Mouse (Mus musculus) kidney, adult 11 months (tissue): ENCODE measurements around the gene Dkkl1.
"Not testable (repeated sequence)": the region's sequence is repeated elsewhere in the genome, so short reads cannot be mapped to it uniquely, and the experiment has no call there.

Source experiments
- DNase-seq: peaks from one replicate; pipeline ENCODE4 v3.0.0; 2022

Dkkl1 gene

DNA sequence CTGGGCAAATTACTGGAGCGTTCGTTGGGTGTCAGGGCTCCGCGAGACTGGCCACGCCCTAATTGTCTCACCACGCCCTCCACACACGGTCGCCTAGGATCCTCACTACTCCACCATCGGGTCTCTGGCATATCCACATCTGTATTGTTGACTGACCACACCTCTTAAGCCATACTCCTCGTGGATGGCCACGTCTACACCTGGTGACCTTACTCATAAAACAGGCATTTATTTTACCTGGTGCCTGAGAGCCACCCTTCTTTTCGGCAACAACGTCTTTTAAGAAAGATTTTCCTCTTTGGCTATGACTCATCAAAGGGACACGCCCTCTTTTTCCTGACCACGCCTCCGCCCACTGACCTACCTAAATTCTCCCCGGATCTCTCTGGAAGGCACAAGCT lies at the start of gene Dkkl1:
Dkkl1 (minus strand) TSS at position 297 of the 401 bp plus-strand sequence.
- no peak for DNase-seq

DNA sequence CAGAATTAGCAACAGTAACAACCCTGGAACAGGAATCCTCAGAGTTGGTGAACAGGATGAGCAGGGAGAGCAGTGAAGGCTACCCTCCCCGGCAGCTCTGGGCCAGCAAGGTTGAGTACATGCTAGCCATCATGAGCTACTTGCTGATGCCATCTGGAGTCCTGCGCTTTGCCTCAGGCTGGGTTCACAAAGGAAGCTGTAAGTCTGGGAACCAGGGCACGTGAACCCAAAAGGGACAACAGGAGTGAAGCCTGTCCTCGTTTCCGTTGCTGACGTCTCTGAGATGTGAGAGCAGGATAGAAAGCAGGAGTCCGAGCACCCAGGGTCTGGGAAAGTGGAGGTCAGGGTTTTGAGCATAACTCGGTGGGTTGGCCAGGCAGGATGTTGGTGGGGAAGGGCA lies 47.3 kb upstream of the Dkkl1 start:
- no peak for DNase-seq

- no peak for DNase-seq
Measured at GRCm38 (mm10) chr7:45257063-45257840, 45.3 kb upstream of the Dkkl1 start.

DNA sequence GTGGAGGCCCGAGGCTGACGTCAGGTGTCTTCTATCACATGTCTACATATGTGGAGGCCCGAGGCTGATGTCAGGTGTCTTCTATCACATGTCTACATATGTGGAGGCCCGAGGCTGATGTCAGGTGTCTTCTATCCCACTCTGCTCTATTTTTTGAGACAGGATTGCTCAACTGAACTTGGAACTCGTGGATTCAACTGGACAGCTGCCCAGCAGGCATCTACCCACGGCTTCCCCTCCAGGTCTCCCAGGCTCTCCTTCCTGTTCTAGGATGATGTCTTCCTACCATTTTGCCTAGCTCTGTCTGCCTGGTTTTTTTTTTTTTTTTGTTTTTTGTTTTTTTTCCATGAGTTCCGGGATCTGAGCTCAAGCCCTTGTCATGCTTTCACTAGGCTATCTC lies 43.9 kb upstream of the Dkkl1 start:
- not testable (repeated sequence) for DNase-seq

- DNase-seq: no peak
Measured at GRCm38 (mm10) chr7:45253806-45254205, 41.9 kb upstream of the Dkkl1 start.

DNA sequence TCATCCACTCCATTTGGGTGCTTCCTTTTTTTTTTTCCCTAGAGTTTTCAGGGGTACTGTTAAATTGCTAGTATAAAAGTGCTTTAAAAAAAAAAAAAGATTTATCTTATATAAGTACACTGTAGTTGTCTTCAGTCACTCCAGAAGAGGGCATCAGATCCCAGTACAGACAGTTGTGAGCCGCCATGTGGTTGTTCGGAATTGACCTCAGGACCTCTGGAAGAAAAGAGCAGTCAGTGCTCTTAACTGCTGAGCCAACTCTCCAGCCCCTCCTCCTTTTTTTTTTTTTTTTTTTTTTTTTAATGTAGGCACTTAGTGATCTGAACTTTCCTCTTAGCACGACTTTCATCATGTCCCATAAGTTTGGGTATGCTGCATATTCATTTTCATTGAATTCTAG lies 35.7 kb upstream of the Dkkl1 start:
- no peak for DNase-seq

GRCm38 (mm10) chr7:45241389-45241749 lies 29.4 kb upstream of the Dkkl1 start:
- DNase-seq: no peak

DNA sequence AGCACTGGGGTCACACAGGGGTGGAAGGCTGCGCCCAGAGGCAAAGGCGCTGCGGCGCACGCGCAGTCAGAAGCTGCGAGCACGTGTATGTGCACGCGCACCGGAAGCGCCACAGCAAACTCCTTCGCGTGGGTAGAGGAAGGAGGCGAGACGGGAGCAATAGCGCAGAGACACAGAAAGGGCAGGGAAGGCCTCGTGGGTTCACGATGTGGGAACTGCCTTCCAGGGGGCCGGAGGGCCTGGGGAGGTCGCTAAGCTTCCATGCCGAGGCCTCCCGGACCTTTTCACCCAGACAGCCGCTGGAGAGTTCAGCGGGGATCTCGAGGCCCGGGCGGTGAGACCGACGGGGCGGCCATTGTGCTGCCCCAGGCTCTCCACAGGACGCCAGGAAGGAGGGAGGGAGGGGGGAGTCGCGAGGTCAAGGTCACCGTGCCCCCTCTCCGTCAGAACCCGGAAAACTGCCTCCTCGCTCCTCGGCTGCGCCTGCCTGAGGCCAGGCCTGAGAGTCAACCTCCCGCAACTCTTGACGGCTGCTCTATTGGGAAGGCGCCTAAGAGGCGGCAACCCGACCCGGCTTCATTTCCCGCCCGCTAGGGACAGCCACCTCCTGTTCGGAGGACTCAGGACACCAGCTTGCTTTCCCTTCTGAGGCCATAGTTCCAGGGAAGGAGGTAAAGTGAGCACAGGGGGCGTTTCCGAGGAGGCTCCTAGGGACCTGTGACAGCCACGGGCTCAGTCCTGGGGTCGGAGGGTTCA lies 28.9 kb upstream of the Dkkl1 start, which contains the start of gene Slc6a16:
Slc6a16 (plus strand) TSS at position 453 of the 756 bp plus-strand sequence.
- DNase-seq: peak; percentile 54

- DNase-seq: no peak
Measured at GRCm38 (mm10) chr7:45240109-45240508, 28.2 kb upstream of the Dkkl1 start.

DNA sequence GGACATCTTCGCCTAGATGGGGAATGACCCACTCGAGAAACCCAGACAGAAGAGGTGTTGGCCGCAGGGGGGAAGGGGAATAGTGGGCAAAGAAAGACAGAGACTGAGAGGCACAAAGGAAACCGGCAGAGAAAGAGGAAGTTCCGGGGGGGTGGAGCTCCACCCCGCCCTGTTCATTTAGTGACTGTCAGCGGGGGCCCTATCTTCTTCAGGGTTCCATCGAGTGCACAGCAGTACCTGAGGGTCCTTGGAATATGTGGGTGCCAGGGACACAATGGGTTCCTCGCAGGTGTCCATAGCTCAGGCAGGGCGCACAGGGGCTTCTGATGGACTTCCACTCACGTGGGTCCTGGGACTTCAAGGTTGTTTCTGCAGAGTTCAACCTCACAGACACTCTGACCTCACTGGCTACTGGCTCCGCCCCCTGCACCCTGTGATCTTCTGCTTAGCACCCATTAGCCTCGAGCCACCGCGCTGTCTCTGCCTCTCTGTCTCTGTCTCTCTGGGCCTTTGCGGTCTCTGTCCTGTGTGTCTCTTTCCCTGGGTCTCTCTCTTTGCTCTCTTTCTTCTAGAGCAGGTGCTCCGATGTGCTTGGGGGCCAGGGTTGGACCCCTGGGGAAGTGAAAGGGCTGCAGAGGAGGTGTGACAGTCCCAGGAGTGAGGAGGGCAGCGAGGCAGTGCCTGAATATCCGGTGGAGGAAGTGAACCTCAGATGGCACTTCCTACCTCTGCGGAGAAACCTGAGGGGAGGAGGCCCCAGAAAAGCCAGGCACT lies 27.0 kb upstream of the Dkkl1 start, which contains the start of gene Cd37:
Cd37 (minus strand) TSS at position 393 of the 774 bp plus-strand sequence.
- no peak for DNase-seq

- DNase-seq: no peak
Measured at GRCm38 (mm10) chr7:45237747-45238699, 26.1 kb upstream of the Dkkl1 start.

DNA sequence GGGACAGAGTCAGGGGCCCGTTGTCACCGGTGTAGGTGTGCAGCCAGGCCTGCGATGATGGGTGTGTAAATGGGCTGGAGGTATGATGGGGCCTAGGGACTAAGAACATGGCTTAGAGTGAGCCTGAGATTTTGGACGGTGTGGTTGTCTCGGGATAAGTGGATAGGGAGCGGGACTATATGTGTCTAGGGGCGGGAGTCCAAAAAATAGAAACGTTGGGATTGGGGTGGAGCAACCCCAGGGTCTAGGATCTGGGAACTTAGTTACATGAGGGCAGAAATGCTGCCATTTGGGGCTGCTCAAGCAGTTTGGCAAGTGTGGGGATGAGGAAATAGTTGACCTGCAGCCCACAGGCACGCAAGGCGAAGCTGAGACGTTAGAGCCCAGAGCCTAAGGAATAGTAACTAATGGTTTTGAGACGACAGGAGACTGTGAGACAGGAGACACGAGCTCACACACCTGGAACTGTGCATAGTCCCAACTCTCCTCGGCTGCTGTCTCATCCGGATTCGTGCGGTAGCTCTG lies 23.8 kb upstream of the Dkkl1 start:
- DNase-seq: no peak

DNA sequence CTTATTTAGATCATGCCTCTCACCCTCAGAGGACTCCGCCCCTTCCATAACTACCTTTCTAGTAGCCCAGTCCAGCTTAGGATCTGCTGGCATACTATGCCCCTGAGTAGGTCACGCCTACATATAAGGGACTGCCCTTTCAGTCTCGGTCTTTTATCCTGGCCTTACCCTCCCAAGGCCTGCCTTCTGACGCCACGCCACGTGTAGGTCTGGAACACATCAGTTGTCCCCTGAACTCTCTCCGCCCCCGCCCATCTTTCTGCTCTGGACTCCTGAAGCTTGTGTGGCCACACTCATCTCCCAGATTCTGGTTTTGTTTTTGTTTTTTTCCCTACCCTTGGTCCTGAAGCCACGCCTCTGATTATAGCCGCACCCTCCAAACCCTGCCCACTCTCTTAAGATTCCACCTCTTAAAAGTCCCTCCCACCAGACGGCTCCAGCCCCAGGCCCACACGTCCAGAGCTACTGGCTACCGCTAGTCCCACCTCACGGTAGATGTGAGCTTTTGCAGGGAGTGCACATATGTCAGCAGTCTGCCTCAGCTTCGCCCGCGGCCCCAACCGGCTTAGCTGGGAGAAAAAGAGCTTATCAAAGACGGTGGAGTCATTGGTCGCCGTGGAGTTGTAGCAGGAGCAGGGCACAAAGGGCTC lies 23.1 kb upstream of the Dkkl1 start:
- no peak for DNase-seq

DNA sequence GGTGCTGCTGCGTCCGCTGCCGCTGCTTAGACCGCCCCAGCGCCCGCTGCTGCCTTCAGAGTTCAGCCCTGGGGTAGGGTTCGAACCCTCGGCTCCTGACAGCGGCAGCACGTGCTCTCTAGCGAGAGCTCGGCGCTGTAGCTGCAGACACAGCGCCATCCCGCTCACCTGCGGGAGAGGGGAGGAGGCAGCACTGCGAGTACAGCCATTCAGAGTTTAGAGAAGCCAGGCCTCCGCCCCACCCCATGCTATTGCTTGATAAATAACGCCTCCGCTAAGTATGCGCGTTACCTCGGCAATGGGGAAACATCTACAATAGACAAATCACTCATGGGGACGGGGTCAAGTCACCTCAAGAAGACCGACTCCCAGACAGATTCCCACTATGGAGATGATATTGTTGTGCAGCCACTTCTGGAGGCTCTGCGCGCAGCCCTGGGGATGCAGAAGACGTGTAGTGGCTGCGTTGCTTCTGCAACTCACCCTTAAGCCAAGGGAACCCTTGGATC lies 22.4 kb upstream of the Dkkl1 start:
- DNase-seq: no peak

GRCm38 (mm10) chr7:45233580-45234332 lies 21.8 kb upstream of the Dkkl1 start:
- no peak for DNase-seq

DNA sequence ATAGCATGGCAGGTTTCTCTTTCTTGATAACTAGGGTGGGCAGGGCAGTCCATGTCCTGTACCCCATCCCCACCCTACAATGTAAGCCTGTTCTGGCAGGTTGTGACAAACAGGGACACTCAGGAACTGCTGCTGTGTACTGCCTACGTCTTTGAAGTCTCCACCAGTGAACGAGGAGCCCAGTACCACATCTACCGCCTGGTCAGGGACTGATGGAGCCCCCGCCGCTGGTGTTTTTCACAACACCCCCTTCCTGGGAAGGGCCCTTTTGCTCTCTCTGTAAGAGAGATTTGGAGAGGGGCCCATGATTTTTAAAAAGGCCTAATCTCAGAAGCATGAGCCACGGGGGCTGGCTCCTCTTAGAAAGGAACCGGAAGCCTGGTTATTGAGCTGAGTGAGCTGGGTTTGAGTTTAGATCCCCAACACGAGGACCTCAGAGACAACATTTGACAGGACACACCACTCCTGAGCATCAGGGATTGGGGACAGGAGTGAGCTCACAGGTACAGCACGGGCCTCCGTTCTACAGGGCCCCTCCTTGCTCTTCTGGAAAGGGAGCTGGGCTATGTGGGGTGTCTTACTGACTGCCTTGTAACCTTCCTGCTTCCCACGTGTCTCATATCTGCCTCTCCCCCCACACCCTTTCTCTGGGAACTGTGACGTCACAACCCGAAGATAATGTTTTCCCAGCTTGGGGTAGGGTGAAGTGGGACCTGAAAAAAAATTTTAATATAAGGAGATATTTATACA lies 20.9 kb upstream of the Dkkl1 start:
- no peak for DNase-seq

- no peak for DNase-seq
Measured at GRCm38 (mm10) chr7:45231941-45232340, 20.0 kb upstream of the Dkkl1 start.

DNA sequence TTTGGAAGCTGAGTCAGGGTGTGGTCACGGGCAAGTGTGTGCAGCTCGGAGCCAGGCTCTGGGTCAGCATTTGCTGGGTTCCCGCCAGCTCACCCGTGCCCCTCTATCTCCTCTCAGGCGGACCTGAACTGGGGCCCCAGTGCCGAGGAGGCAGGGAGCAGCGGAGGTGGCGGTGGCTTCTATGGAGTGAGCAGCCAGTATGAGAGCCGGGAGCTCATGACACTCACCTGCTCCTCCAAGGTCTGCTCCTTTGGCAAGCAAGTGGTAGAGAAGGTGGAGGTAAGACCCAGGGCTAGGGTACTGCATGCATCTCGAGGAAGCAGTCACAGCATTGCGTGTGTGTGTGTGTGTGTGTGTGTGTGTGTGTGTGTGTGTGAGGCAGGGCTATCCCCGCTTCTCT lies 19.2 kb upstream of the Dkkl1 start:
- DNase-seq: no peak

- DNase-seq: no peak
Measured at GRCm38 (mm10) chr7:45229459-45230203, 17.7 kb upstream of the Dkkl1 start.
